Mouse (Mus musculus) limb, embryonic 12.5 days (tissue): ENCODE results near the gene Nfil3. TPM values are rescaled to one million over a fixed set of nuclear protein-coding genes. Genes with fewer than 3 reads are reported as not detected.
A peak's percentile ranks its signal among the peaks of the same experiment; 100 is the strongest.

Experiments
- ATAC-seq: fragments of 200-750 bp; cut with Nextera tagmentation; 2 replicates; pipeline ENCODE4 v1.8.0; 2017; ENCODE audit warnings: low read depth, moderate TSS enrichment; ENCODE audit not compliant: insufficient number of reproducible peaks, insufficient read depth, low FRiP score, low TSS enrichment
- H3K27ac ChIP-seq: fragments of 300-500 bp; sonication (generic); 2 replicates; pipeline ENCODE4 v1.5.1; 2016; ENCODE audit warnings: mild to moderate bottlenecking, moderate library complexity
- H3K27me3 ChIP-seq: fragments of 300-500 bp; sonication (generic); 2 replicates; pipeline ENCODE4 v1.6.1; 2016; ENCODE audit warnings: mild to moderate bottlenecking, moderate library complexity
- H3K36me3 ChIP-seq: fragments of 300-500 bp; sonication (generic); 2 replicates; pipeline ENCODE4 v1.6.1; 2016; ENCODE audit warnings: mild to moderate bottlenecking, moderate library complexity
- H3K4me1 ChIP-seq: fragments of 300-500 bp; sonication (generic); replicated peaks from 2 replicates; pipeline ENCODE4 v1.6.1; 2016
- H3K4me2 ChIP-seq: fragments of 300-500 bp; sonication (generic); 2 replicates; pipeline ENCODE4 v1.6.1; 2016; ENCODE audit warnings: mild to moderate bottlenecking, moderate library complexity
- H3K4me3 ChIP-seq: fragments of 300-500 bp; sonication (generic); replicated peaks from 2 replicates; pipeline ENCODE4 v1.5.1; 2016; ENCODE audit warnings: mild to moderate bottlenecking
- H3K9ac ChIP-seq: fragments of 300-500 bp; sonication (generic); replicated peaks from 2 replicates; pipeline ENCODE4 v1.6.1; 2016; ENCODE audit warnings: mild to moderate bottlenecking, moderate library complexity
- H3K9me3 ChIP-seq: fragments of 300-500 bp; sonication (generic); 2 replicates; pipeline ENCODE4 v1.6.1; 2016; ENCODE audit warnings: mild to moderate bottlenecking, moderate library complexity
- WGBS: fragments of 180-500 bp; shearing (Covaris S2); methylation state at CpG from one replicate; pipeline ENCODE4 v1.1.7; 2016; 5-methylcytosine and 5-hydroxymethylcytosine counted together
- polyA plus RNA-seq: library from polyadenylated mRNA; unstranded; fragments of >200 nt; fragmentation: Nextera tagmentation; extraction: Ambion mirVana; gene quantifications from 2 replicates; pipeline ENCODE4 v1.2.1, GENCODE M21; 2016

The Nfil3 gene
- 30.1 and 31.6 TPM in 2 replicates for polyA plus RNA-seq

- peak within 1 kb of the TSS; percentile 91 for H3K9ac ChIP-seq
- WGBS, result 0% methylated on average over 42 of the region's 79 CpGs
Measured at GRCm38 (mm10) chr13:52980951-52981421, at the start of gene Nfil3. Gene Nfil3, minus strand, starts transcription at chr13:52981073.

GRCm38 (mm10) chr13:53024285-53024684, 43.4 kb upstream of the Nfil3 start:
- Histone ChIP-seq H3K9ac (no peak overlapping the region), H3K27me3 (no peaks in the 10 kb centered on the region), H3K9me3 (no peaks in the 10 kb centered on the region), H3K4me1 (no peaks in the 10 kb centered on the region), H3K4me3 (no peak overlapping the region), H3K4me2 (no peak overlapping the region), H3K27ac (no peak overlapping the region), H3K36me3 (no peaks in the 10 kb centered on the region)
- WGBS, result 46% methylated on average over 6 of the region's 6 CpGs
- no peak for ATAC-seq

More at GRCm38 (mm10) chr13:52980951-52981421, at the start of gene Nfil3:
- peaks cover 17% of the 10 kb centered on the region for H3K27me3 ChIP-seq
- peaks cover 29% of the 10 kb centered on the region for H3K4me1 ChIP-seq
- peak within 1 kb of the TSS; percentile 91 for H3K4me3 ChIP-seq
- H3K9me3 ChIP-seq, result no peaks in the 10 kb centered on the region
- peak; percentile 80 for ATAC-seq
- peak within 1 kb of the TSS; percentile 95 for H3K27ac ChIP-seq
- peak within 1 kb of the TSS; percentile 97 for H3K4me2 ChIP-seq
- no peaks in the 10 kb centered on the region for H3K36me3 ChIP-seq

- Histone ChIP-seq H3K27me3 (no peaks in the 10 kb centered on the region), H3K4me1 (no peaks in the 10 kb centered on the region), H3K4me3 (no peak overlapping the region), H3K9ac (no peak overlapping the region), H3K27ac (no peak overlapping the region), H3K9me3 (no peaks in the 10 kb centered on the region), H3K36me3 (no peaks in the 10 kb centered on the region), H3K4me2 (no peak overlapping the region)
- WGBS, result 75% methylated on average over 3 of the region's 3 CpGs
- no peak for ATAC-seq
Measured at GRCm38 (mm10) chr13:53020282-53020681, 39.4 kb upstream of the Nfil3 start.

GRCm38 (mm10) chr13:53019532-53019931, 38.7 kb upstream of the Nfil3 start:
- no peak overlapping the region for H3K4me2 ChIP-seq
- H3K27me3 ChIP-seq, result no peaks in the 10 kb centered on the region
- no peaks in the 10 kb centered on the region for H3K36me3 ChIP-seq
- H3K9me3 ChIP-seq, result no peaks in the 10 kb centered on the region
- H3K4me3 ChIP-seq, result no peak overlapping the region
- H3K27ac ChIP-seq, result no peak overlapping the region
- WGBS, result 91% methylated on average over 5 of the region's 9 CpGs
- no peaks in the 10 kb centered on the region for H3K4me1 ChIP-seq
- no peak for ATAC-seq
- no peak overlapping the region for H3K9ac ChIP-seq

GRCm38 (mm10) chr13:53018976-53019375, 38.1 kb upstream of the Nfil3 start:
- Histone ChIP-seq H3K9me3 (no peaks in the 10 kb centered on the region), H3K36me3 (no peaks in the 10 kb centered on the region)
- WGBS, result 92% methylated on average over 6 of the region's 6 CpGs

GRCm38 (mm10) chr13:53017983-53018382, 37.1 kb upstream of the Nfil3 start:
- H3K27me3 ChIP-seq, result no peaks in the 10 kb centered on the region
- 82% methylated on average over 6 of the region's 6 CpGs for WGBS
- H3K4me3 ChIP-seq, result no peak overlapping the region
- H3K9me3 ChIP-seq, result no peaks in the 10 kb centered on the region
- ATAC-seq, result no peak
- H3K27ac ChIP-seq, result no peak overlapping the region
- no peaks in the 10 kb centered on the region for H3K4me1 ChIP-seq
- H3K36me3 ChIP-seq, result no peaks in the 10 kb centered on the region
- no peak overlapping the region for H3K9ac ChIP-seq
- no peak overlapping the region for H3K4me2 ChIP-seq

More at GRCm38 (mm10) chr13:53018976-53019375, 38.1 kb upstream of the Nfil3 start:
- H3K4me1 ChIP-seq, result no peaks in the 10 kb centered on the region
- no peak overlapping the region for H3K4me2 ChIP-seq
- H3K9ac ChIP-seq, result no peak overlapping the region
- no peaks in the 10 kb centered on the region for H3K27me3 ChIP-seq
- no peak overlapping the region for H3K27ac ChIP-seq
- no peak overlapping the region for H3K4me3 ChIP-seq
- no peak for ATAC-seq

- no peaks in the 10 kb centered on the region for H3K36me3 ChIP-seq
- no peaks in the 10 kb centered on the region for H3K9me3 ChIP-seq
- no peak for ATAC-seq
- H3K27ac ChIP-seq, result no peak overlapping the region
- H3K4me3 ChIP-seq, result no peak overlapping the region
- WGBS, result 71% methylated on average over 6 of the region's 6 CpGs
- H3K4me2 ChIP-seq, result no peak overlapping the region
- no peaks in the 10 kb centered on the region for H3K27me3 ChIP-seq
- H3K4me1 ChIP-seq, result 0 out of 2 replicates have a peak, but pooled peaks cover under 1% of the 10 kb centered on the region
- no peak overlapping the region for H3K9ac ChIP-seq
Measured at GRCm38 (mm10) chr13:53017117-53017516, 36.2 kb upstream of the Nfil3 start.

GRCm38 (mm10) chr13:53011426-53011825, 30.6 kb upstream of the Nfil3 start:
- Histone ChIP-seq H3K4me2 (peak overlapping the region; percentile 19; the same call in 1 of the 2 replicates), H3K9ac (no peak overlapping the region; the same call in 1 of the 2 replicates), H3K27me3 (no peaks in the 10 kb centered on the region), H3K4me1 (peaks cover 15% of the 10 kb centered on the region), H3K36me3 (no peaks in the 10 kb centered on the region), H3K9me3 (no peaks in the 10 kb centered on the region), H3K27ac (no peak overlapping the region), H3K4me3 (no peak overlapping the region)
- 10% methylated on average over 12 of the region's 12 CpGs for WGBS
- no peak for ATAC-seq

GRCm38 (mm10) chr13:53008489-53009184, 27.8 kb upstream of the Nfil3 start:
- 74% methylated on average over 7 of the region's 7 CpGs for WGBS
- no peak for ATAC-seq
- Histone ChIP-seq H3K27ac (no peak overlapping the region), H3K4me2 (no peak overlapping the region), H3K27me3 (no peaks in the 10 kb centered on the region), H3K9me3 (no peaks in the 10 kb centered on the region), H3K4me3 (no peak overlapping the region), H3K36me3 (no peaks in the 10 kb centered on the region), H3K4me1 (peaks cover 15% of the 10 kb centered on the region), H3K9ac (no peak overlapping the region)

GRCm38 (mm10) chr13:53007781-53008180, 26.9 kb upstream of the Nfil3 start:
- Histone ChIP-seq H3K4me1 (peaks cover 15% of the 10 kb centered on the region), H3K4me2 (no peak overlapping the region), H3K9me3 (no peaks in the 10 kb centered on the region), H3K27me3 (no peaks in the 10 kb centered on the region), H3K4me3 (no peak overlapping the region), H3K36me3 (no peaks in the 10 kb centered on the region), H3K9ac (no peak overlapping the region), H3K27ac (no peak overlapping the region)
- WGBS, result 76% methylated on average over 3 of the region's 3 CpGs
- ATAC-seq, result no peak

- ATAC-seq, result no peak
- H3K9me3 ChIP-seq, result no peaks in the 10 kb centered on the region
- H3K9ac ChIP-seq, result no peak overlapping the region
- H3K27me3 ChIP-seq, result no peaks in the 10 kb centered on the region
- H3K4me3 ChIP-seq, result no peak overlapping the region
- H3K27ac ChIP-seq, result no peak overlapping the region
- no peak overlapping the region for H3K4me2 ChIP-seq
- H3K4me1 ChIP-seq, result no peaks in the 10 kb centered on the region
- WGBS, result 37% methylated on average over 3 of the region's 3 CpGs
- H3K36me3 ChIP-seq, result no peaks in the 10 kb centered on the region
Measured at GRCm38 (mm10) chr13:53003286-53003685, 22.4 kb upstream of the Nfil3 start.

GRCm38 (mm10) chr13:53001511-53001935, 20.6 kb upstream of the Nfil3 start:
- WGBS, result 91% methylated on average over 2 of the region's 2 CpGs
- Histone ChIP-seq H3K4me3 (no peak overlapping the region), H3K36me3 (no peaks in the 10 kb centered on the region), H3K4me1 (no peaks in the 10 kb centered on the region), H3K4me2 (no peak overlapping the region), H3K27me3 (no peaks in the 10 kb centered on the region), H3K9ac (no peak overlapping the region), H3K27ac (no peak overlapping the region), H3K9me3 (no peaks in the 10 kb centered on the region)
- ATAC-seq, result no peak
